16 mouse cellular contexts compared by ENCODE assay signal in the genomic region with DNA sequence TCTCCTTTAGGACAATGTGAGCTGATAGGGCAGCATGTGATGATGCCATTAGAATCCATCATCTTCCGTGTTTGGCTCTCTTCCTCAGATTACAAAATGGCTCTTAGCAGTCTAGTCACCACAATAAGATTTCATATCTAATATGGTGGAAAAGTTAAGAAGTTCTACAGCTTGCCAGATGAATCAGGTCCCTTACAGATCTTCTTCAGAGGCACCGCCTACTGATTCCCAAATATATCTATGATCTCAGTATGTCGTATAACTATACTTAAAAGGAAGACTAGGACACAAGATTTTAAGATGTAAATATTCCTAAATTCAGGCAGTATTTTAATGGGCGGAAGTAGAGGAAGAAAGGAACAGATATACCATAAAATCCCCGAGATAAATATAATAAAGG.
"Had no signal": no experiment of that assay in that cellular context is flagged by ENCODE, and none has a peak within 500 bp of the region (broad histone marks: within the 10 kb centered on the region; RNA-seq: fewer than 3 reads in every experiment).

No protein-coding gene starts in this region.

- ATAC-seq: liver, embryonic 12.5 days; liver, postnatal 0 days; lung, postnatal 0 days; midbrain, embryonic 13.5 days; midbrain, embryonic 15.5 days; midbrain, embryonic 16.5 days had no signal

- DNase-seq: left cerebral cortex, postnatal 4 days; liver; liver, embryonic 13.5 days; liver, postnatal 0 days; lung, adult 2 months; lung, embryonic 14.5 days; lung, postnatal 10 days; lung, postnatal 14 days; lung, postnatal 36 days; lung, postnatal 4 days; midbrain, embryonic 14.5 days had no signal
